Mouse (Mus musculus) small intestine, adult 2 months (tissue): Measurements from ENCODE around the gene Rec114.

Experiments
- CTCF ChIP-seq: fragments of 200-500 bp; IDR thresholded peaks from 2 replicates; pipeline ENCODE4 v1.5.1; 2012; ENCODE audit warnings: low read depth, mild to moderate bottlenecking, control low read depth, inconsistent platforms, low read length, moderate library complexity, mixed read lengths; ENCODE audit not compliant: insufficient replicate concordance, insufficient read length; ENCODE audit errors: extremely low read depth
- POLR2A ChIP-seq: fragments of 200-500 bp; IDR thresholded peaks from 2 replicates; pipeline ENCODE4 v1.6.1; 2012; ENCODE audit warnings: low read depth, mild to moderate bottlenecking, control low read depth, inconsistent platforms, low read length, moderate library complexity

DNA sequence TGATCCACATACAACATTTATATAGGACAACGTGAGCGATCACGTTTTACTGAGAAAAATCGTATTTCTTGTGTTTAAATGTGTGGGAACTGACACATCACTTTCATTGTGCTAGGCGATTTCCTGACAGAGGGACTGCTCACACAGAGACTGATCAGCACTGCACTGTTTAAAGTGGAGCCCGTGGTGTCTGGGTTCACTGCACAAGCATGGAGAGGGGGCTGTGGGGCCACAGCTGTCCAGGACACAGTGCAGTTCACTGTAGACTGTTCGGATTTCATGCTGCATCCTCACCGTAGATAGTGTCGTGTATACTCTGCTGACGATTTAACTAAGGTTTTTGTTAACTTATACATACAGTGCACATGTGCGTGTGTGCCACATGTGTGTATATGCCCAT, 20.6 kb downstream of the Rec114 start:
- TF ChIP-seq CTCF (no peak), POLR2A (no peak)
